Mouse (Mus musculus) kidney, adult 8-10 months (tissue): ENCODE data around the gene Pp2d1.

Experiments
- DNase-seq, 2 experiments: peaks; one replicate each; pipeline ENCODE4 v3.0.0; 2022

Pp2d1 gene

GRCm38 (mm10) chr17:53478066-53478857 lies 61.0 kb downstream of the Pp2d1 start:
- DNase-seq: no peak

- no peak for DNase-seq
These were observed 70.6 kb downstream of the Pp2d1 start for GRCm38 (mm10) chr17:53468697-53469096.

GRCm38 (mm10) chr17:53465569-53465968 lies 73.7 kb downstream of the Pp2d1 start:
- DNase-seq: peak in 1 of 2 experiments; percentile 17

- no peak for DNase-seq
These were observed 75.8 kb downstream of the Pp2d1 start for GRCm38 (mm10) chr17:53463496-53463840.

- DNase-seq: peak; percentile 85 to 93
These were observed 76.4 kb downstream of the Pp2d1 start, which contains the start of gene Efhb for GRCm38 (mm10) chr17:53462603-53463495. Gene Efhb (minus strand): TSS chr17:53463321.
